Mouse (Mus musculus): ENCODE data around the gene Ctnna3. TPM values are rescaled to one million over a fixed set of nuclear protein-coding genes. Genes with fewer than 3 reads are reported as not detected.
"Not testable (repeated sequence)": the region's sequence is repeated elsewhere in the genome, so short reads cannot be mapped to it uniquely, and the experiment has no call there.

Gene Ctnna3
- polyA plus RNA-seq, 1 experiment, result 1.3 TPM

DNA sequence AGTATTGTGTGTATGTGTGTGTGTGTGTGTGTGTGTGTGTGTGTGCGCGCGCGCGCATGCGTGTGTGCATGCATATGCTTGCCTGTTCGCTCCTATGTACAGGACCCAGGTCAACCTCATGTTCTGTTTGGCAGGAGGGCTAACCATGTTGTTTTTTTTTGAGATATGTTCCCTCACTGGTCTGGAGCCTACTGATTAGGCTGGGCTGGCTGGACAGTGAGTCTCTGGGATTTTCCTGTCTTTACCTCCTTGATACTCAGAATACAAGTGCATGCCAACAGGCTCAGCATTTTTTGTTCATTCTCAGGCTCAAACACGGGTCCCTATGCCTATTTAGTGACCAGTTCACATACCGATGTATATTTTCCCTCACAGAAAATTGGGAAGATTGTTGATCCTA lies 794.1 kb downstream of the Ctnna3 start:
- TF ChIP-seq CTCF (IDR thresholded peaks at IDR 0.05; ENCODE audit: extremely low read depth, insufficient read depth, low read length) (no peak), POLR2A (IDR thresholded peaks at IDR 0.05; ENCODE audit: extremely low read depth, insufficient read depth, low read length) (no peak)
- Histone ChIP-seq H3K4me1 (ENCODE audit: control insufficient read depth, insufficient read depth, low read length) (no peaks in the 10 kb centered on the region), H3K4me3 (ENCODE audit: insufficient read depth, low read length) (no peak overlapping the region), H3K27ac (ENCODE audit: insufficient read depth, low read length) (no peak overlapping the region)

GRCm38 (mm10) chr10:64224424-64224823 lies 794.5 kb downstream of the Ctnna3 start:
- H3K4me1 ChIP-seq (ENCODE audit: control insufficient read depth, insufficient read depth, low read length), result no peaks in the 10 kb centered on the region
- TF ChIP-seq CTCF (IDR thresholded peaks at IDR 0.05; ENCODE audit: extremely low read depth, insufficient read depth, low read length) (no peak), POLR2A (IDR thresholded peaks at IDR 0.05; ENCODE audit: extremely low read depth, insufficient read depth, low read length) (no peak)
- H3K27ac ChIP-seq (ENCODE audit: insufficient read depth, low read length), result no peak overlapping the region
- no peak overlapping the region for H3K4me3 ChIP-seq (ENCODE audit: insufficient read depth, low read length)

GRCm38 (mm10) chr10:64225826-64226225 lies 795.9 kb downstream of the Ctnna3 start:
- H3K27ac ChIP-seq (ENCODE audit: insufficient read depth, low read length); H3K4me1 ChIP-seq (ENCODE audit: control insufficient read depth, insufficient read depth, low read length); H3K4me3 ChIP-seq (ENCODE audit: insufficient read depth, low read length): not testable (repeated sequence)

DNA sequence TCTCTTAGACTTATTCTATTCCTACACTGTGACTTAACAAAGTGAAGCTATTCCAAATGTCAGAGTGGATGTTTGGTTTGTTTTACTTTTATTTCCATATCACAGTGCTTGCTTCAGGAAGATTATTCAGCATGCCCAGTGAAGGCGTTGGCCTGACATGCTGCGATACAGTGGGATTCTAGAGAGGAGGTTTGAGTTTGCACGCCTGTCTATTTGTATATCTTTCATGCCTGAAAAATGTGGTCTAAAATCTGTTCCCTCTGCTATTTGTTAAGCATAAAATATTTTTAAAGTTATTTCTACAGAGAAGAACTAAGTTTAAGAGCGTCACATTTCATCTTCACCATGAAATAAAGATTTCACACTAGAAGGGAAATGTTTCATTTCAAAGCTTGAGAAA lies 813.5 kb downstream of the Ctnna3 start:
- Histone ChIP-seq H3K27ac (ENCODE audit: insufficient read depth, low read length) (no peak overlapping the region), H3K4me3 (ENCODE audit: insufficient read depth, low read length) (no peak overlapping the region), H3K4me1 (ENCODE audit: control insufficient read depth, insufficient read depth, low read length) (no peaks in the 10 kb centered on the region)
- TF ChIP-seq POLR2A (IDR thresholded peaks at IDR 0.05; ENCODE audit: extremely low read depth, insufficient read depth, low read length), result no peak
- no peak for TF ChIP-seq CTCF (IDR thresholded peaks at IDR 0.05; ENCODE audit: extremely low read depth, insufficient read depth, low read length)

- Histone ChIP-seq H3K4me3 (ENCODE audit: insufficient read depth, low read length) (no peak overlapping the region), H3K4me1 (ENCODE audit: control insufficient read depth, insufficient read depth, low read length) (no peaks in the 10 kb centered on the region; the same call in 1 of the 2 replicates), H3K27ac (ENCODE audit: insufficient read depth, low read length) (no peak overlapping the region)
- TF ChIP-seq POLR2A (IDR thresholded peaks at IDR 0.05; ENCODE audit: extremely low read depth, insufficient read depth, low read length), result no peak
- no peak for TF ChIP-seq CTCF (IDR thresholded peaks at IDR 0.05; ENCODE audit: extremely low read depth, insufficient read depth, low read length)
Observed at GRCm38 (mm10) chr10:64268156-64268555, 838.3 kb downstream of the Ctnna3 start.

- H3K27ac ChIP-seq (ENCODE audit: insufficient read depth, low read length), result no peak overlapping the region
- H3K4me1 ChIP-seq (ENCODE audit: control insufficient read depth, insufficient read depth, low read length), result no peaks in the 10 kb centered on the region
- TF ChIP-seq POLR2A (IDR thresholded peaks at IDR 0.05; ENCODE audit: extremely low read depth, insufficient read depth, low read length), result no peak
- TF ChIP-seq CTCF (IDR thresholded peaks at IDR 0.05; ENCODE audit: extremely low read depth, insufficient read depth, low read length), result no peak
- H3K4me3 ChIP-seq (ENCODE audit: insufficient read depth, low read length), result no peak overlapping the region
Observed at GRCm38 (mm10) chr10:64275143-64275542, 845.2 kb downstream of the Ctnna3 start.

- Histone ChIP-seq H3K4me1 (ENCODE audit: control insufficient read depth, insufficient read depth, low read length) (no peaks in the 10 kb centered on the region), H3K4me3 (ENCODE audit: insufficient read depth, low read length) (no peak overlapping the region), H3K27ac (ENCODE audit: insufficient read depth, low read length) (no peak overlapping the region)
- TF ChIP-seq CTCF (IDR thresholded peaks at IDR 0.05; ENCODE audit: extremely low read depth, insufficient read depth, low read length) (no peak), POLR2A (IDR thresholded peaks at IDR 0.05; ENCODE audit: extremely low read depth, insufficient read depth, low read length) (no peak)
Observed at GRCm38 (mm10) chr10:64278836-64279235, 848.9 kb downstream of the Ctnna3 start.

DNA sequence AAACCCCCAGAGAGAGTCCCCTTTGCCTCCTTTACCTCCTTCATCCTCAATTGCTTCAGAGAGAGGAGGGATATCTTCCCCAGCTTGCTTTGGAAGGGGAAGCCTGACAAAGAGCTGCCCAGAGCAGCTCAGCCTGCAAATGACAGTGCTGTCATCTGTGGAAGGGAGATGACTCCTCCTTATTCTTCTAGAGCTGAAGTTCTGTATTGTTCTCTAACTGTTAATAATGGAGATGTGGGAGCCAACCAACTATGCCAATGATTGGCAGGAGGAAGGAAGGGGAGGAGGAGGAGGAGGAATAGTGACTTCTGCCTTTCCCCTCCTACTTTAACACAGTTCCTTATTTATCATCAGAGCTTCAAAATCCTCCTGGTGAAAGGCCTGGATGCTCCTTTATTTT lies 875.9 kb downstream of the Ctnna3 start:
- no peak overlapping the region for H3K4me3 ChIP-seq (ENCODE audit: insufficient read depth, low read length)

DNA sequence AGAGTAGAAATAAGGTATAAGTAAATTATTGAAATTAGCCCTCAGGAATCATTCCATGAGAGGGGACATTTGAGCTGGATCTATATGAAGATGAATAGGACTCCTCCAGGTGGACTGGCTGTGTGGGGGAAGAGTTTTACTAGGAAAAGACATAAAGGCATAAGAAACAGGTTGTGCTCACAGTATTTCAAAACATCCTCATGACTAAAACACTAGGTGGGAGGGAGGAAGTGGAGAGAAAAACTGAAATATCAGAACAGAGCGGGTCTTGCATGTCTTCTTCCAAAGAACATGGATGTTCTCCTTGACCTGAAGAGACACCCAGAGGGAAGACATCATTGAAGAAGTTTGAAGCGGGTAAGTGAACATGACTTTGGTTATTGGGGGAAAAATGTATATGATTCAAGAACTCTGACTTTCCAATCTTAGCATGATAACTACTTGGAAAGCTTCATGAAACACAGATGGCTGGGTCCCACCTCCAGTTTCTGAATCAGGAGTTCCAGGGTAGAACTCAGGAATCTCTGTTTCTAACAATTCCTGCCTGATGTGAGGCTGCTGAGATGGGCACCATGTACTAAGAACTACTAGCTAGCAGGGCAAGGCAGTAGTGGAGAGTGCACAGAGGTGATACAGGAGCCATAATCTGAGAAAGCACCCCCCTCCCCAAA lies 881.9 kb downstream of the Ctnna3 start:
- TF ChIP-seq CTCF (IDR thresholded peaks at IDR 0.05; ENCODE audit: extremely low read depth, insufficient read depth, low read length) (no peak), POLR2A (IDR thresholded peaks at IDR 0.05; ENCODE audit: extremely low read depth, insufficient read depth, low read length) (no peak)
- Histone ChIP-seq H3K4me3 (ENCODE audit: insufficient read depth, low read length) (no peak overlapping the region), H3K27ac (ENCODE audit: insufficient read depth, low read length) (no peak overlapping the region), H3K4me1 (ENCODE audit: control insufficient read depth, insufficient read depth, low read length) (peaks cover 4% of the 10 kb centered on the region)

More for the DNA sequence above, 875.9 kb downstream of the Ctnna3 start:
- no peak overlapping the region for H3K27ac ChIP-seq (ENCODE audit: insufficient read depth, low read length)
- H3K4me1 ChIP-seq (ENCODE audit: control insufficient read depth, insufficient read depth, low read length), result no peaks in the 10 kb centered on the region
- no peak for TF ChIP-seq CTCF (IDR thresholded peaks at IDR 0.05; ENCODE audit: extremely low read depth, insufficient read depth, low read length)
- no peak for TF ChIP-seq POLR2A (IDR thresholded peaks at IDR 0.05; ENCODE audit: extremely low read depth, insufficient read depth, low read length)

DNA sequence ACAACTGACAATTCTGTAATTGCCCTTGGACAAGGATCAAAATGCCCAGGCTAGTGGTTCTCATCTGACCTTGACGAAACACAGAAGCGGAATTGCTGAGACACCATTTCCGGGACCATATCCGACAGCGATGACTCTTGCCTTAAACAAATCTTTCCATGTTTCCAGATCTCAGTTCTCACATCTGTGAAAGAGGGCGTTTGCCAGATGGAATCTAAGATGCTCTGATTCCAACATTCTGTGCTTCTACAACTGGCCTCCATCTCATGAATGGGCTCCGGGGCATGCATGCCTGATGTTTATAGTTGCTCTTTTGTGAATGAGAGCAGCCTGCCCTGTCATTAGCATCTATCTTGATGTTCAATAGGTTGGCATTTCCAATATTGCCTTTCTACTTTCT lies 890.4 kb downstream of the Ctnna3 start:
- TF ChIP-seq POLR2A (IDR thresholded peaks at IDR 0.05; ENCODE audit: extremely low read depth, insufficient read depth, low read length) (no peak), CTCF (IDR thresholded peaks at IDR 0.05; ENCODE audit: extremely low read depth, insufficient read depth, low read length) (no peak)
- Histone ChIP-seq H3K4me3 (ENCODE audit: insufficient read depth, low read length) (no peak overlapping the region), H3K4me1 (ENCODE audit: control insufficient read depth, insufficient read depth, low read length) (no peaks in the 10 kb centered on the region), H3K27ac (ENCODE audit: insufficient read depth, low read length) (no peak overlapping the region)
